Mouse (Mus musculus): ENCODE data around the gene Abcb8.

The Abcb8 gene

DNA sequence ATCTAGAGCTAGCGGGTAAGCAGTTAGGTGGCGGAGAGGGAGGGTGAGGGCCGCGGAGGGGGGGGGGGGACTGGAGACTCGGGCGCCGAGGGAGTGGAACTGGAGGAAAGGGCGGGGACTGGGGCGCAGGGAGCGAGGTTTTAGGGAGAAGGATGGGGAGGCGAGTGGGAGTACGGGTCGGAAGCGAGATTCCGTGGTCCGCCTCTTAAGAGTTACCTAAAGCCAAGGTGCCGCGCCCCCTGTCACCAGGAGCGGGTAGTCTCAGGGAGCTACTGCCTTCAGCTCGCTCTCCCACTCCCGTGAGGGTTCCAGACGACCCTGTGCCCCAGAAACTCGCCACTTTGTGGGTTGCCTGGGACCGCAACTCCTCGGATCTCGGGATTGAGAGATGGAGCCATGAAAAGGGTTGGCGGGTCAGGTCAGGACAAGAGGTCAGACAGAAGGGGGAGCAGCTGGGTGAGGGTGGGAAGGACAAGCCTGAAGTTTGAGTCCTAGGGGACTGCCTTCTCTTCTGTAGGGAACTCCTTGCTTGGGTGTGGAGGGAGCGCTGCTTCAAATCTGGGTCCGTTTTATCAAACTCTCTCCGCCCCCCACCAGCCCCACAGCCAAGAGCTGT lies 32.1 kb downstream of the Abcb8 start:
- no peak for DNase-seq (ENCODE audit: low read depth, low spot score)

DNA sequence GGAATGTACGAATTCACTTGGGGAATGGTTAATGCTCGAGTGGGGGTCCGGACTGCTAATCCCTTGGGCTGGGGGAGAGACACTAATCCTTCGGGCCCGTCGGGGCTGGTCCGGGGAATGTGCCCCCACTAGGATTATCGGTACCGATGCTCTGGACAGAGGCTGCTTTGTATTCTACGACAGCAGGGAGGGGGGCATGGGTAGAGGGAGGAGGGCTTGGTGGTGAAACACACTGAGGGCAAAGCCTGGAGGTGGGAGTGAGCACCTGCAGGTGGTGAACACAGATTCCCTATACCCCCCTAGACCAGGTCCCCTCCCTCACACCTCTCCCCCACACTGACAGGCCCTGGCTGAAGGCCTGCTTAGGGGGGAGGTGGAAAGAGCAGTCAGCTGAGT lies 32.6 kb downstream of the Abcb8 start:
- no peak for DNase-seq (ENCODE audit: low read depth, low spot score)

DNA sequence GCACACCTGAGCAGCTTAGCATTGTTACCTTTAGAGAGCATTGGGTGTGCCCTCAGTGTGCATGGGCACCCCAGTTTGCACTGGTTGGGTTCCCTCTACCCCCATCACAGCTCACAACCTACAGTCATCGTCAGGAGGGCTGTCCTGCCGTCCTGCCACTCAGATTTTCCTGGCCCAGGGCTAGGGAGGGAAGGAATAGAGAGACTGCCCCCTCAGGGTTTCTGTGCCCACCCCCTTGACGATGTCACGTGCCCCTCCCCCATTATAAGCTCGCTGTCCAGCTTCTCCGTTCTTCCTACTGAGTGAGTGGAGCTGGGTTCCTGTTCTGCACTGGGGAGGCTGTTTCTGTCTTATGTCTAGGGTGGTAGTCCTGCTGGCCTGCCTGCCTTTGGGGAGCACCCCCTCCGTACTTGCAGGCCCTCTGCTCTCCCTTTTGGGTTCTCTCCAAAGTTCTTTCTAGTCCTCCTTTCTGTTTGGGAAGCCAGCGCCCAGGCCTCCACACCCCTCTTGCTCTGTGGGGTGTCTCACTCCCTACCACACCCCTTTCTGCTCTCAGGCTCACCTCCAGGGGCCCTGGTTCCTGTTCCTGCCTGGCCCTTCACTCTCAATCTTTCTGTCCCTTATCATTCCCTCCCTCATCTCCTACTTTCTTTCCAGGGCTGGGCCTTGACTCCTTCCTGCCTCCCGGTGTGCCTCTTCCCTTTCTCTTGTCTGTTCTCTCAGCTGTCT lies 33.3 kb downstream of the Abcb8 start:
- no peak for DNase-seq (ENCODE audit: low read depth, low spot score)

DNA sequence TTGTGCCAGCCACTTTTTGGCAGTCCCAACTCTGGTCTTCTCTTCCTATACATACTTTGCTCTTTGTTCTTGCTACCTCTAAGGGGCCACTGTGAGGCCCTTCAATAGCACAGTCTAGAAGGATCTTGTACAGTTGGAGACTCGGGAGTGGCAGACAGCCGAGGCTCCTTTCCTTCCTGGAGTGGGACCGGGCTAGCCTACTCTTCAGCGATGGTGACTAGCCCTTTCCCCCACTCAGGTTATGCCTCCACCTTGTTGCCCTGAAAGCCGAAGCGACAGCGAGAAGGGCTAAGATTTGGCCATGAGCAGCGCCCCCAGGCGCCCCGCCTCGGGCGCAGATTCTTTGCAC lies 33.8 kb downstream of the Abcb8 start:
- no peak for DNase-seq (ENCODE audit: low read depth, low spot score)

DNA sequence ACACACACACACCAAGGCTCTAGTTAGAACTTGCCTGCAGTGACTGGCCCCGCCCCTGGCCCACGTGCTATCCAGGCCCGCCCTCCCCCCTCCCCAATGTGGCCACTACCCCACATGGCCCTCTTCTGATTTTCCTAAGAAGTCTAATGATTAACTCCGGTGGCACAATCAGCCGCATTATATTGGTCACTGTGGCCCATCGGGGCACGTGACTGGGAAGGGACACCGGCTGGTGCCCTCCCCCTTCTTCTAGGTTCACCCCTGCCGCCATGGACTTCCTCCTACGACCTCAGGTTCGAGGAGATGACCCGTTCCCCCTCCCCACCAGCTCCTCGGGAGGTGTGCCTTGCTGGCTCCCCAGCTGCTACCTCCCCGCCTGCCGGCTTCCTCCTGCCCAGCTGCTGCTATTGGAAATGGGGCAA lies 34.5 kb downstream of the Abcb8 start:
- DNase-seq (ENCODE audit: low read depth, low spot score): no peak

DNA sequence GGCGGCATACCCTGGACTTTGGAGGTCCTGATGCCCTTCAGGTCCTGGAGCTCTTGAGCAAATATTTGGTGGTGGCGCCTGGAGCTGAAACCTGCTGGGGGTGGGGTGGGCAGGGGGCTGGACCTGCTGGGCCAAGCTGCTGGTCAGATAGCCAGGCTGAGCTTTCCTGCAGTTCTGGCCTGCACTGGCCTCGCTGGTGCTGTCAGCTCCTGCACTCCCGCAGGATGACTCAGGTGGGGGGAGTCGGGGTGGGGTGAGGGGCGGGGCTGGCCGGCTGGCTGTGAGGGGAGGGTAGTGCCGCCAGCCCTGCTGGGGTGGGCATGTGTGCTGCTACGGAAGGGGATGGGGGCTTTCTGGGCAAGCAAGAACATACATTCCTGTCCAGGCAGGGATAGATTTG lies 35.1 kb downstream of the Abcb8 start:
- no peak for DNase-seq (ENCODE audit: low read depth, low spot score)

DNA sequence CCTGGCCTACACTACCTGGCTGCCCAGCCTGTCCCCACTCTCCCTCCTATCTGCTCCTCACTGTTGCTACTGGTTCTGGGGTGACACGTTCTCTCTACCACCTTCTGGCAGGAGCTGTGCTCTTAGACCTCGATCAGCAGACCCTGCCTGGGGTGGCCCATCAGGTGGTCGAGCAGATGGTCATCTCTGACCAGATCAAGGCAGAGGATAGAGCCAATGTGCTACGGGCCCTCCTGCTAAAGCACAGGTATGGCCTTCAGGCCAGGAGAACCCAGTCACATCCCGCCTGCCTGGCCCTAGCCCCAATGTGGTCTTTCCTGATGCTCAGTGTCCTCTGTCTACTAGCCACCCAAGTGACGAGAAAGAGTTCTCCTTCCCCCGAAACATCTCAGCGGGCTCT lies 40.5 kb downstream of the Abcb8 start:
- DNase-seq (ENCODE audit: low read depth, low spot score): no peak

DNA sequence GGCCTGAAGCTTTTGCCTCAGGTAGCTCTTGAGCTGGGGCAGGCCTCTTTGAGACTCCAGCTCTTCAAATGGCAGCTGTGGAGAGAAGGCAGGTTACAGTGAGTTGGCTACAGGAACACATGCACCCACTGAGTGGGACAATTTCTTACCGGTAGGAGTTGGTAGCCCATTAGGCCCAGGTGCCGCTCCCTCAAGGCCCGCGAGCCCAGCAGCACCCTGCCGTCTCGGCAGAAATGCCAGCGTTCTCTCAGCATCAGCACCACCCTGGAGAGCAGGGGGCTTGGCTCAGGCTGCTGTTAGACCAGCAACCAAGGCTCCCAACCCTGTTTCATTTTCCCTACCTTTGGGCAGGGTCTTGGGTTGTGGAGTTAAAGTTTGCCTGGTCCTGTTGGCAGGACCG lies 47.7 kb downstream of the Abcb8 start:
- no peak for DNase-seq (ENCODE audit: low read depth, low spot score)

DNA sequence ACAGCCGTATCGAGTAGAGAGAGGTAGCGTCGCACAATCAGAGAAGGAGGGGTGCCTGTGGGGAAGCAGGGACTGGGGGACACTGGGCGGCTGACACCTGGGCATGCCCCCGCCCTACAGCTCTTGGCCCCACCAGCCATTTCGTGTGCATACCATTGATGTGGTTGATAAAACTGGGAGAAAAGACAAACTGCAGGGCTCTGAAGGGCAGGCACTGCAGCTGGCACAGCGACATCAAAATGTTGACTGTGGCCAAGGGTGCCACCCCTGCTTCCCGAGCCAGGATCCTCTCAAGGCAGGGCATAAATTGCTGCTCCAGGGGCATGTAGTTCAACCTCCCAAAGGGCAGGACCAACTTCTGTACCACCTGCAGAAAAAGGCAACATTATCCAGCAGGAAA lies 48.6 kb downstream of the Abcb8 start:
- DNase-seq (ENCODE audit: low read depth, low spot score): no peak

DNA sequence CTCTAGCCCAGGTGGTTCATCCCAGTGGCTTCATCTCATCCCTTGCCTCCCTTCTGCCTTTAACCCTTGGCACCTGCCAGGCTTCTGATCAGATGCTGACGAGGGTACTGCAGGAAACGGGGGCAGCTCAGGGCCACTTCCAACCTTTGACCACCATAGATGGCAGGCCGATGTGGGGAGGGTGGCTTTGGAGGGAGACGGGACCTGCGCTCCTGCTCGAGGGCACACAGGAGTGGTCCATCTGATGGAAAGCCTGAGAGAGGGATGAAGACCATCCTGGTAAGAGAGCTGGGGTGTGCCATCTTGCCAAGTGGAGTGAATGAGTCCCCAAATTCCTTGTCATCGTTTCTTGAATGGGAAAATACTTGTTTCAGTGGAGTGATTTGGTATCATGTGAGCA lies 49.7 kb downstream of the Abcb8 start:
- DNase-seq (ENCODE audit: low read depth, low spot score): no peak

DNA sequence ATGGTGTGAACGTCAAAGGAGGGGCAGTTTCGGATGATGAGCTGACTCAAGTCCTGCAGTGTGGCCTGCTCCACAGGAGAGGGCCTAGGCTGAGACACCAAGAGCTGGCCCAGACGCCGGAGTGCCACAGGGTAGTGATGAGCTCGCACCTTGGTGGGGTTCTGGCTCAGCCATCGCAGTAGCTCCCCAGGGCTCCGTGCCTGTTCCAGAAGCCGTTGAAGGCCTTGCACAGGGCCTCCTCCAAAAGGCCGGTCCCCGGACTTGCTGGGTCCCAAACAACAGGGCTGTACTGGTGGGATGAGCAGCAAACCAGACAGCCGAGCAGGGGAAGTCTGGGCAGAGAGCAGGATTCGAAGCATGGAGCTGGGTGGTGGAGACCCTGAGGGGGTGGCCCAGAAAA lies 50.5 kb downstream of the Abcb8 start:
- no peak for DNase-seq (ENCODE audit: low read depth, low spot score)

DNA sequence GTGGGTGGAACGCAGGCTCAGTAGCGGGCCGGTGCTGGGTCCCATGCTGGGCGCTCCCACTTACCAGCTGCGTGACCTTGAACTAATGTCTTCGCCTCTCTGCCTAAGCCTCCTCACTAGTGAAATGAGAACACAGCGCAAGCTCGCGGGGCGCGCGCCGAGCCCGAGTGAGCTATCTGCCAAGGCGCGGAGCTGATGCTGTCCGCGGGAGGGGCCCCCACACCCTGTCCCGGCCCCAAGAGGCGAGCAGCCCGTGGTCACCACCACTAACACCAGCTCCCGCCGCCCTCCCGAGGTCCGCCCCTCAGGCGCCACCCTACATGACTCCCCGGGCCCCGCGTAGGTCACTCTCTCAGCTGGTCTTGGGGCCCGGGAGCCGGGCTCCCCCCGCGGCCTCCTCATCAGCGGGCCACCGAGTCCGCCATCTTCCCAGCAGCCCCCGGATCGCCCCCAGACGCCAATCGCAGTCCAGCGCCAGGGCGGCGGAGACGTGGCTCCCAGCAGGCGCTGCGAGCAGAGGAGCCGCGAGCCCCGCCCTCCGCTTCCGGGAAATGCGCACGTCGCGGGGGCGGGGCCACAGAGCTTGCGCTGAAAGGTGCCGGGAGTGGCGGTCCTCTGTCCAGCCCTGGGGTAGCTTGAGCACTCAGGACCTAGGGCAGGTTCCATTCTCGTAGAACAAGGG lies 51.4 kb downstream of the Abcb8 start, which contains the start of gene Fastk:
TSS of gene Fastk (minus strand) at position 542 of the 682 bp plus-strand sequence.
- DNase-seq (ENCODE audit: low read depth, low spot score): peak; percentile 81

DNA sequence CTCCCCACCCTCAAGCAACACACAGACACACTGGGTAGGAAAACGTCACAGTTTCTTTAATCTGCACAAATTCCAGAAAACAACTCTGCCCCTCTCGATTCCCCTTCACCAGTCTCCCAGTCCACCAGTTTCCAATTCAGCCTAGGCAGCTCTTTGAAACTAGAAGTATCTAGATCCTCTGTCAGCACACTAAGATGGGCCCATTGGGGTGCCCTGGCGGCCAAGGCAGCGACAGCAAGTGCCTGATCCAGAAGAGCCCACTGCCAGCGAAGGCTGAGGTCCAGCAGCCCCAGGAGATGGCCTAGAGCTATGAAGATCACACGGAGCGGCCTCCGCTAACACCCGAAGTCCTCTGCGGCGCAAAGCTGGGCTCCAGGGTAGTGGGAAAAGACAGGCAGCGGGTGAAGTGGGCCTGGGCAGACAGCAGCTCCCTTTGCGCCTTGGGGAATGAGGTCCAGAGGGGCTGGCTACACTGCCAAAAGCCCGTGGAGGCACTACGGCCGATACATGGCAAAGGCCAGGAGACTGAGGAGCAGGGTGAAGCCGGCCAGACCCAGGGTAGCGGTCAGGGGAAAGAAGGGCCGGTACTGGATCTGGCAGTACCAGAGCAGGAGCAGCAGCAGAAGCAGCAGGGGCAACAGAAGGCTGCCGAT lies 52.1 kb downstream of the Abcb8 start:
- DNase-seq (ENCODE audit: low read depth, low spot score): no peak

DNA sequence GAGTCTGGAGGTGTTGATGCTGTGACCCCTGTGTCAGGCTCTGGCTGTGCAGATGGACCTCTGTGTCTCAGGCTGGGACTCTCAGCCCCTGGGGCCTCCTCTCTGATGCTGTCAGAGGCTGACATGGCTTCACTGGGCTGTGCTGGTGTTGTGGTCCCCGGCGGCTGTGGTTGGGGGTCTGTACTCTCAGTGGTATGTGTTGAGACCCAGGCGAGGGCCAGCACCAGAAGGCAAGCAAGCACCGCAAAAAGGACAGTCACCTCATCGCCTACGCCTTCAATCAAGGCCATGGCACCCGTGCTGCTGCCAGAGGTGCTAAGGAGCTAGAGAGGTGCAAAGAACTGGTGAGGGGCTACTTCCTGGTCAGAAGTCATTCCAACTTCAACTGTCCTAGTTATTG lies 53.2 kb downstream of the Abcb8 start:
- no peak for DNase-seq (ENCODE audit: low read depth, low spot score)

DNA sequence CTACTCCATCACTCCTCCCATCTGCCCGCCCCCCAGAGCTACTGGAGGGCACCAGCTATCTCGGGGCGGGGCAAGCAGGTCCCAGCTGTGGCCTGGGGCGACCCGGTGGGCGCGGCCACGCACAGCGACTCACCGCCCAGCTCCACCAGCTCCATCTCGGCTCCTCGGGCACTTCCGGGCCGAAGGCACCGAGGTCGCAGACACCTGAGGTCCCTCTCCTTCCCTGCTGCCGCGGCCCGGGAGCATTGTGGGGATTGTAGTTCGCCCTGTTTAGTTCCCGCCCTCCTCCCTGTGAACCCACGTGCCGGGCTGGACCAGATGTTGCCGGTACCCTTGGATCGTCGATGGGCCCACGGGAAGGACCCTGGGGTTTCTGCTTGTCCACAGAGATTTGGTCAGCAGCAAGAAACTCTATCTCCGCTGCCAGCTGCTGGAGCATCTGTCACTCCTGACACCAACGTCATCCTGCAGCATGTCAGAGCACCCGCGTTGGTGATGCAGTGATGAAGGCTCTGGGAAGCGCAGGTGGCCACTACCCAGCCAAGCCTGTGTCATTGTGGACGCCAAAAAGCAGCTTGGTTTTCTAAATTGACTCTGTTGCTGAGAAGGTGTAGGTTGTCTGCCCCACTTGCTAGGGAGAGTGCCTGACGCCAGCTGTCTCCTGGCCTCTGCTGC lies 54.3 kb downstream of the Abcb8 start, which contains the start of gene Tmub1:
TSS of gene Tmub1 (minus strand) at position 231 of the 675 bp plus-strand sequence.
- peak; percentile 66 for DNase-seq (ENCODE audit: low read depth, low spot score)

DNA sequence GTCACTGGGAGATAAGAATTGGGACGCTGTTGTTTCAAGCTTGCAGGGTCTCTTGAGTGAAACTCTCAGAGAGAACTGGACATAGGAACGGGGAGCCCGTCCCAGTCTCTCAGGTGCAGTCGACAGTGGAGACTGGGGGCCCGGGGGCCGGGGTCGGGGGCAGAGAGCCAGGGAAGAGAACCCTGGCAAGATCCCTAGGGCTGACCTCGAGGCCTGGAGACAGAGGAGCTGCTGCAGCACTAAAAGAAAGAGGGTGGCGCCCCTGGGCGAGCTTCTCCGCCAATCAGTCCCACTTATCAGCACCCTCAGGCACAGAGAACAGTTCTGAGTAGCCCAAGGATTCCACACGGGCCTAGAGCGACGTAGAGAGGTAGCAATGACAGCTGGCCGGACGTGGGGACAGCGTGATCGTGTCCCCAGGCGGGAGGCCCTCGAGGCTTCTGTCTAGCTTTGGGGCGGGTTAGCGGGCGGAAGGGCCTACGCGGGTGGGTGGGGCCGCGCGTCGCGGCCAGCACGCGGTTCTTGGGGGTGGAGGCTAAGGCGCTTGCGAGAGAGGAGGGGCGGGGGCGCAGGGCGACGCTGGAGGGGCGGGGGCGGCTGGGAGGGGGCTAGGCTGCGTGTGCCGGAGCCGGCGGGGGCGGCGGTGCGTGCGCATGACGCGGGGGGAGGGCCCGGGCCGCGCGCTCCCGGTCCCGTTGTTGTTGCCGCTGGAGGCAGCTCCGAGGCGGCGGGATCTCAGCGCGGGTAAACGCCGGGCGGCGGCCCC lies 58.0 kb downstream of the Abcb8 start:
- DNase-seq (ENCODE audit: low read depth, low spot score): peak; percentile 67

DNA sequence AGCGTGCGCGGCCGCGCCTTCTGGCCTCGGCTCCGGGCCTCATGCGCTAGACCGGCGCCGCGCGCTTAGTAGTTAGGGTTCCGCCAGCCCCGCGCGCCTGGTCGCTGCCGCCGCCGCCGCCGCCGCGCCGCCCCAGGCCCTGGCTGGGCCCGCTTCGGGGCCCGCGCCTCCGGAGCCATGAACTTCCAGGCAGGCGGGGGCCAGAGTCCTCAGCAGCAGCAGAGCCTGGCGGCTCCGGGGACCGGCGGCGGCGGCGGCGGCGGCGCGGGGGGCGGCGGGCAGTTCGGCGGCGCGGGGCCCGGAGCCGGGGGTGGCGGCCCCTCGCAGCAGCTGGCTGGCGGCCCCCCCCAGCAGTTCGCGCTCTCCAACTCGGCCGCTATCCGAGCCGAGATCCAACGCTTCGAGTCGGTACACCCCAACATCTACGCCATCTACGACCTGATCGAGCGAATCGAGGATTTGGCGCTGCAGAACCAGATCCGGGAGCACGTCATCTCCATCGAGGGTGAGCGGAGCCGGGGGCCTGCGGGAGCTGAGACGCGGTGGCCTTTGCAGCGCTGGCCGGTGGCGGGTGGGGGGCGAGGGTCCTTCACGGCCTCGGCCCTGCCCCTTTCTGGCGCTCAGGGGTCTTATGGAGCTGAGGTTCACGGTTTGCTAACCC lies 58.7 kb downstream of the Abcb8 start, which contains the start of gene Agap3:
TSS of gene Agap3 (plus strand) at position 148 of the 661 bp plus-strand sequence.
- no peak for DNase-seq (ENCODE audit: low read depth, low spot score)

DNA sequence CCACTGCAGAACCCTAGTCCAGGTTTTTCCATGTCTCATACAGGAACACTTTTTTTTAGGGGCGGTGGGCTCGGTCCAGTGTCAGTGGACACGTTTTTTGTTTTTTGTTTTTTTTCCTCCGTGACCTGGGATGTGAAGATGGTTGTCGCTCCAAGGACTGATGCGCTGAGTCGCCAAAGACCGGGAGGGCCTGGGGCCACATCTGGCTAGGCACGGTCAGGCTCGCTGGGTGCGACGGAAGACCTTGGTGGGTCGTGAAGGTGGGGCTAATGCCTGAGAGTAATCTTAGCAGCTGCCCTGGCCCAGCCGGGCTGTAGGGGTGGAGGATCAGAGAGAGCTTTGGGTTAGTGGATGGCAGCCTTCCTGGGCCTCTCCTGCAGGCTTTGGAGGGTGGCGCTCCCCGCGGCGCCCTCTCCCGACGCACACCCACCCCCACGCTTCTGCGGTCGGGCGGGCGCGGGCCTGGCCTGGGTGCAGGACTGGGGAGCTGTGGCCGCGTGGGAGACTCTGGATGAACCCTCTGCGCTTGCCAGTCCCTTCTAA lies 59.3 kb downstream of the Abcb8 start:
- no peak for DNase-seq (ENCODE audit: low read depth, low spot score)

DNA sequence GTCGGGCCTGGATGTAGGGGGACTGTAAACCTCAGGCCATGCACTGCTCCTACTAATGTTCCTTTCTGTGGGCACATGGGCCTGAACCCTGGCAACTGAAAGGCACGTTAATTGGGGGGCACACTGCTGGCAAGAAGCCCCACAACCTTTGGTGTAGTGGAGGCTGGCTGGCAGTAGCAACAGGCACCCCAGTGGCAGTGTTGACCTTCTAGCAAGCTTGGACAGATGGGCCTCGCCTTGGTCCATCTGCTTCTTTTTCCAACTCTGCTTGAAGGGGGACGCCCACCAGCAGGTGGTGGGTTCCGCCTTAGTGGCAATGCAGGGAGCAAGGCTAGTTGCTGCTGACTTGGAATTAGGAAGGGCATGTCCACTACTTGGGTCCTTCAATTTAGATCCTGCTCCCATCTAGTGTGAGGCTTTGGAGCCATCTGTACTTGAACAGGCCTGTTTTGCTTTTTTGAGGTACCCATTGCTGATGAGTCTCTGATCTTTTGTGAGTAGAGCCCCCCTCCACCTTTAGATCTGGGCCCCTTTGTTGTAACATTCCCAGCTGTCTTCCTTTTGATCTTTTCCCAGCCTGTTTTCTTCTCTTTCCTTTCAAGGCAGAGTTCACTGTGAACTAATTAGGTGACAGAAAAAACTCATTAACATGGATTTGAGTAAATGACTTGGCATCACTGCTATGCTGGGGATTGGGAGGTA lies 60.0 kb downstream of the Abcb8 start:
- DNase-seq (ENCODE audit: low read depth, low spot score): no peak

DNA sequence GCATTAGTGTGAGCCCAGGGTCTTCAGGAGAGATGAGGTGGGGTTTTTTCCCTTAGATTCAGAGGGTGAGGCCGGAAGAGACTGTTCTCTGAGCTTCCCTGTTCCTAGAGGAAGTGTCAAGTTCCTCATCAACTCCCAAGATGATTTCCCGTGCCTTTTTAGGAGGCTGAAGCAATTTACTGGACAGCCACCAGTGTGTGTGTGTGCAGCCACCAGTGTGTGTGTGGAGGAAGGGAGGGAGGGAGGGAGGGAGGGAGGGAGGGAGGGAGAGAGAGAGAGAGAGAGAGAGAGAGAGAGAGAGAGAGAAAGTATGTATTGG lies 60.5 kb downstream of the Abcb8 start:
- no peak for DNase-seq (ENCODE audit: low read depth, low spot score)
